Mouse (Mus musculus) spleen, adult 2 months (tissue): ENCODE data around the gene Memo1.

Source experiments
- CTCF ChIP-seq: fragments of 200-500 bp; IDR thresholded peaks from 2 replicates; pipeline ENCODE4 v1.5.1; 2011; ENCODE audit warnings: mild to moderate bottlenecking, inconsistent platforms; ENCODE audit not compliant: insufficient read depth, insufficient read length, insufficient replicate concordance; ENCODE audit errors: extremely low read depth
- POLR2A ChIP-seq: fragments of 200-500 bp; IDR thresholded peaks from 2 replicates; pipeline ENCODE4 v1.6.1; 2011; ENCODE audit warnings: low read depth, low read length, inconsistent platforms

GRCm38 (mm10) chr17:74191446-74191845, 103.9 kb downstream of the Memo1 start:
- TF ChIP-seq CTCF: no peak
- TF ChIP-seq POLR2A: no peak
